29 mouse cellular contexts compared by ENCODE assay signal in genomic region chr11:101418991-101419390, GRCm38 (mm10). TPM values are rescaled to one million over a fixed set of nuclear protein-coding genes. Genes with fewer than 3 reads are reported as not detected.
A peak's percentile ranks its signal among the peaks of the same experiment; 100 is the strongest.
DNase-seq lines count a peak whose midpoint lies in the region; ATAC-seq and TF ChIP-seq lines count a peak whose summit lies in the region.
"Had no signal": no experiment of that assay in that cellular context is flagged by ENCODE, and none has a peak within 500 bp of the region (broad histone marks: within the 10 kb centered on the region; RNA-seq: fewer than 3 reads in every experiment).

No protein-coding gene starts in this region.

- no peaks in the 10 kb centered on the region for H3K36me3 ChIP-seq in hindbrain, embryonic 13.5 days
- H3K36me3 ChIP-seq: lung, embryonic 15.5 days; midbrain, embryonic 15.5 days; neural tube, embryonic 15.5 days had no signal

- intact Hi-C loops in left cerebral cortex, adult 2 months (cut with DNase I): no loop called here
- intact Hi-C loops in left cerebral cortex, postnatal 4 days (cut with DNase I): no loop called here
- intact Hi-C loops in left cerebral cortex, postnatal 25 days (cut with DNase I): loop anchor here (10.0 kb wide), 1 partner anchor 324 kb away; the partner anchor contains the start of gene Psmc3ip

- H3K27ac ChIP-seq in left cerebral cortex, adult 2 months: no peak overlapping the region; the same call in 1 of the 2 replicates
- no peak overlapping the region for H3K27ac ChIP-seq in hindbrain, embryonic 13.5 days
- H3K27ac ChIP-seq: gastrocnemius, adult 2 months; heart, adult 2 months; hindbrain, embryonic 14.5 days; limb, embryonic 13.5 days; lung, embryonic 15.5 days; midbrain, embryonic 10.5 days; midbrain, embryonic 15.5 days; neural tube, embryonic 15.5 days; stomach, postnatal 0 days had no signal

- no peak for ATAC-seq in hindbrain, embryonic 13.5 days (ENCODE audit: low FRiP score)
- ATAC-seq: CD4-positive, CD25-positive, alpha-beta regulatory T cell, adult 4 months; forebrain, embryonic 14.5 days; intestine, postnatal 0 days; midbrain, embryonic 15.5 days had no signal

- WGBS in hindbrain, embryonic 13.5 days: 60% methylated on average over 6 of the region's 6 CpGs

- H3K4me2 ChIP-seq in hindbrain, embryonic 13.5 days: no peak overlapping the region
- H3K4me2 ChIP-seq: heart, embryonic 12.5 days; hindbrain, embryonic 14.5 days; limb, embryonic 13.5 days; liver, embryonic 11.5 days; lung, embryonic 15.5 days; midbrain, embryonic 15.5 days; neural tube, embryonic 15.5 days had no signal

- no peak overlapping the region for H3K9ac ChIP-seq in hindbrain, embryonic 13.5 days
- H3K9ac ChIP-seq: heart, embryonic 12.5 days; hindbrain, embryonic 14.5 days; limb, embryonic 13.5 days; lung, embryonic 15.5 days; midbrain, embryonic 15.5 days; neural tube, embryonic 15.5 days had no signal

- DNase-seq in left cerebral cortex, adult 2 months (ENCODE audit: extremely low spot score in 1 of 2, low spot score in 2 of 2): peak; percentile 28 to 62
- DNase-seq in left cerebral cortex, postnatal 4 days: no peak
- DNase-seq in frontal cortex, postnatal 10 days (ENCODE audit: low spot score in 2 of 2): peak; percentile 32 to 55
- DNase-seq in left cerebral cortex, postnatal 25 days (ENCODE audit: low spot score in 2 of 2): peak; percentile 41 to 78
- DNase-seq in telencephalon, adult 2 months (ENCODE audit: low read depth, low spot score): peak; percentile 72
- DNase-seq in adrenal gland, adult (ENCODE audit: inconsistent age in 2 of 2, low spot score in 1 of 2): no peak
- DNase-seq: adrenal gland, adult 2 months; cerebellum, adult 11 months; cerebellum, adult 9-10 months; cerebellum, postnatal 36 days; gastrocnemius, adult 2 months; heart, adult 2 months; heart, postnatal 4 days; kidney, adult 9 months; layer of hippocampus, adult 9-11 months; spleen, adult 18-20 months had no signal

- H3K4me1 ChIP-seq in hindbrain, embryonic 13.5 days (replicated peaks): peaks cover 19% of the 10 kb centered on the region

- no peak overlapping the region for H3K4me3 ChIP-seq in left cerebral cortex, adult 2 months
- H3K4me3 ChIP-seq in hindbrain, embryonic 13.5 days: no peak overlapping the region
- H3K4me3 ChIP-seq: gastrocnemius, adult 2 months; heart, adult 2 months; heart, embryonic 12.5 days; limb, embryonic 13.5 days; lung, embryonic 15.5 days; midbrain, embryonic 10.5 days; midbrain, embryonic 15.5 days; neural tube, embryonic 15.5 days had no signal

- H3K9me3 ChIP-seq in hindbrain, embryonic 13.5 days: no peaks in the 10 kb centered on the region
- H3K9me3 ChIP-seq: heart, embryonic 12.5 days; limb, embryonic 13.5 days; lung, embryonic 15.5 days; midbrain, embryonic 10.5 days; midbrain, embryonic 15.5 days; neural tube, embryonic 15.5 days had no signal

- no peak for TF ChIP-seq CTCF in left cerebral cortex, adult 2 months (IDR thresholded peaks at IDR 0.05)

- H3K27me3 ChIP-seq in hindbrain, embryonic 13.5 days: no peaks in the 10 kb centered on the region
- H3K27me3 ChIP-seq: heart, embryonic 12.5 days; limb, embryonic 13.5 days; lung, embryonic 15.5 days; midbrain, embryonic 15.5 days; neural tube, embryonic 15.5 days had no signal

RNA-seq across cellular contexts. Expression of gene Aarsd1, which starts 1.6 kb away (rescaled TPM):
- total RNA-seq in left cerebral cortex, adult 2 months (2021): 10 to 100 TPM; 43.8 to 47.1 TPM
- 10 to 100 TPM; 50.3 to 52.5 TPM for total RNA-seq in left cerebral cortex, postnatal 4 days (2021)
- 10 to 100 TPM; 38.7 to 40.1 TPM for total RNA-seq in left cerebral cortex, postnatal 25 days (2021)
- polyA plus RNA-seq in hindbrain, embryonic 13.5 days (2015; fragmentation: Nextera tagmentation; extraction: Ambion mirVana): 91.5 and 96.2 TPM in 2 replicates

RNA-seq across cellular contexts. Expression of gene Gm27029, which starts 5.6 kb away (rescaled TPM):
- 1 to 10 TPM; 7.1 to 9.9 TPM for total RNA-seq in left cerebral cortex, adult 2 months (2021)
- 1 to 10 TPM; 4.5 to 6.5 TPM for total RNA-seq in left cerebral cortex, postnatal 4 days (2021)
- total RNA-seq in left cerebral cortex, postnatal 25 days (2021): 1 to 10 TPM; 5.9 to 6.6 TPM
- 4.8 and 8.0 TPM in 2 replicates for polyA plus RNA-seq in hindbrain, embryonic 13.5 days (2015; fragmentation: Nextera tagmentation; extraction: Ambion mirVana)

RNA-seq across cellular contexts. Expression of gene Rundc1, which starts 5.9 kb away (rescaled TPM):
- 10 to 100 TPM; 37.2 to 44.0 TPM for total RNA-seq in left cerebral cortex, adult 2 months (2021)
- 10 to 100 TPM; 22.9 to 23.5 TPM for total RNA-seq in left cerebral cortex, postnatal 4 days (2021)
- 10 to 100 TPM; 35.6 to 37.0 TPM for total RNA-seq in left cerebral cortex, postnatal 25 days (2021)
- polyA plus RNA-seq in hindbrain, embryonic 13.5 days (2015; fragmentation: Nextera tagmentation; extraction: Ambion mirVana): 28.6 and 29.8 TPM in 2 replicates

RNA-seq across cellular contexts. Expression of gene Ptges3l, which starts 6.1 kb away (rescaled TPM):
- 1 to 10 TPM; 2.3 to 4.2 TPM for total RNA-seq in left cerebral cortex, adult 2 months (2021)
- total RNA-seq in left cerebral cortex, postnatal 4 days (2021): 1 to 10 TPM; 1.2 to 2.4 TPM
- total RNA-seq in left cerebral cortex, postnatal 25 days (2021): 1 to 10 TPM; 4.0 to 6.0 TPM
- 2.3 and 2.8 TPM in 2 replicates for polyA plus RNA-seq in hindbrain, embryonic 13.5 days (2015; fragmentation: Nextera tagmentation; extraction: Ambion mirVana)

RNA-seq across cellular contexts. Expression of gene Rpl27, which starts 23.1 kb away (rescaled TPM):
- 10 to 100 TPM; 31.5 to 34.7 TPM for total RNA-seq in left cerebral cortex, adult 2 months (2021)
- 10 to 100 TPM; 68.9 to 71.3 TPM for total RNA-seq in left cerebral cortex, postnatal 4 days (2021)
- 10 to 100 TPM; 32.5 to 37.0 TPM for total RNA-seq in left cerebral cortex, postnatal 25 days (2021)
- polyA plus RNA-seq in hindbrain, embryonic 13.5 days (2015; fragmentation: Nextera tagmentation; extraction: Ambion mirVana): 301 and 310 TPM in 2 replicates

Comparison
In these comparisons a context has a peak if more than half of its experiments do, and no peak if none do; other contexts are left out.
1. DNase-seq: peak in left cerebral cortex, adult 2 months (2 of 2), frontal cortex, postnatal 10 days (2 of 2), left cerebral cortex, postnatal 25 days (2 of 2) and telencephalon, adult 2 months (single experiment); none in left cerebral cortex, postnatal 4 days (single experiment) and adrenal gland, adult (0 of 2).